Comparison of ENCODE assay signal across 22 mouse cellular contexts in the genomic region with DNA sequence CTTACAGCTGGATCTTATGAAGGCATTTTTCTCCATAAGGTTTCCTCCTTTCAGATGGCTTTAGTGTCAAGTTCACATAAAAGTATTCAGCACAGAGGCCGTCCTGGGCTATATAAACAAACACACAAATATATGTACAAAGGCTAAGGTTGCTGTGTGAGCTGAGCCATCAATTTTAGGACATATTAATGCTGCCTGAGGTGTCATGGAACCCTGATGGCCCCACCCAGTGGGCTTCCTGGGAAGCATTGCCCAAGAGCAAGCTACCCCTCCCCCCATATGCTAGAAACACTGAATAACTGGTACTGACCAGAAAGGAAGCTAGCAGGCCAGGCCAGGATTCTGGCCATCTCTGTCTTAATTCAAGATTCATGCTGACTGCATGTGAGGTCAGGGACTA. TPM values are rescaled to one million over a fixed set of nuclear protein-coding genes. Genes with fewer than 3 reads are reported as not detected.
DNase-seq lines count a peak whose midpoint lies in the region; ATAC-seq lines count a peak whose summit lies in the region.
"Had no signal": no experiment of that assay in that cellular context is flagged by ENCODE, and none has a peak within 500 bp of the region (broad histone marks: within the 10 kb centered on the region; RNA-seq: fewer than 3 reads in every experiment).

No protein-coding gene starts in this region.

- peak; percentile 24; the same call in 1 of the 2 replicates for ATAC-seq in kidney, embryonic 16.5 days (ENCODE audit: low FRiP score, low TSS enrichment)
- ATAC-seq in megakaryocyte progenitor cell, adult 5-6 weeks (replicated peaks; ENCODE audit: poor library complexity), result peak; percentile 25; the same call in 1 of the 2 replicates
- no peak for ATAC-seq in activated CD4-positive, CD25-positive, alpha-beta regulatory T cell, adult 4 months
- ATAC-seq: forebrain, embryonic 14.5 days had no signal

- intact Hi-C loops in heart, postnatal 14 days (cut with DNase I), result loop anchor here (5.0 kb wide), 1 partner anchor 46 kb away; no protein-coding TSS in a partner anchor

- peaks cover 7% of the 10 kb centered on the region for H3K4me1 ChIP-seq in kidney, embryonic 16.5 days (ENCODE audit: insufficient read depth, low read length)

- peak; percentile 74 for DNase-seq in heart, adult 11 months
- DNase-seq in heart, postnatal 14 days, result no peak
- no peak for DNase-seq in kidney, adult 11 months
- DNase-seq in testis, postnatal 10 days (ENCODE audit: low spot score), result peak; percentile 32
- DNase-seq in testis, postnatal 14 days (ENCODE audit: low spot score), result no peak
- DNase-seq: adrenal gland, postnatal 36 days; cerebellum, adult 2 months; cerebellum, postnatal 10 days; gastrocnemius, adult 2 months; gastrocnemius, postnatal 25 days; heart, adult 18-20 months had no signal

- H3K27me3 ChIP-seq in kidney, embryonic 16.5 days (ENCODE audit: insufficient read depth, low read length), result no peaks in the 10 kb centered on the region
- H3K27me3 ChIP-seq: CH12.LX; heart, embryonic 15.5 days; hindbrain, embryonic 15.5 days had no signal

- no peak overlapping the region for H3K27ac ChIP-seq in kidney, embryonic 16.5 days (ENCODE audit: low read length)
- H3K27ac ChIP-seq: embryonic facial prominence, embryonic 10.5 days; forebrain, embryonic 10.5 days; gastrocnemius, adult 2 months; heart, embryonic 15.5 days; hindbrain, embryonic 15.5 days had no signal

- H3K9me3 ChIP-seq in kidney, embryonic 16.5 days (ENCODE audit: low read length), result no peaks in the 10 kb centered on the region
- H3K9me3 ChIP-seq: embryonic facial prominence, embryonic 10.5 days; forebrain, embryonic 10.5 days; heart, embryonic 15.5 days; hindbrain, embryonic 15.5 days had no signal

- no peaks in the 10 kb centered on the region for H3K36me3 ChIP-seq in kidney, embryonic 16.5 days (ENCODE audit: insufficient read depth, low read length)
- H3K36me3 ChIP-seq: embryonic facial prominence, embryonic 10.5 days; forebrain, embryonic 10.5 days; heart, embryonic 15.5 days; hindbrain, embryonic 15.5 days had no signal

- no peak overlapping the region for H3K4me3 ChIP-seq in kidney, embryonic 16.5 days (ENCODE audit: low read length)
- H3K4me3 ChIP-seq: embryonic facial prominence, embryonic 10.5 days; erythroblast, embryonic 14.5 days; forebrain, embryonic 10.5 days; gastrocnemius, adult 2 months; heart, embryonic 15.5 days; hindbrain, embryonic 15.5 days had no signal

- no peak overlapping the region for H3K4me2 ChIP-seq in kidney, embryonic 16.5 days (replicated peaks; ENCODE audit: low read depth, low read length)
- H3K4me2 ChIP-seq: heart, embryonic 11.5 days; heart, embryonic 15.5 days; hindbrain, embryonic 15.5 days had no signal

- H3K9ac ChIP-seq in kidney, embryonic 16.5 days (replicated peaks; ENCODE audit: low read length), result no peak overlapping the region
- H3K9ac ChIP-seq: heart, embryonic 15.5 days; hindbrain, embryonic 15.5 days had no signal

- 61% methylated on average over 1 of the region's 1 CpGs for WGBS in kidney, embryonic 16.5 days

RNA-seq across cellular contexts. Expression of gene Odc1, which starts 56.4 kb away (rescaled TPM):
- 10 to 100 TPM; 50.6 to 59.0 TPM for total RNA-seq in heart, postnatal 14 days (2021)
- 217 and 223 TPM in 2 replicates for polyA plus RNA-seq in kidney, embryonic 16.5 days (2015; fragmentation: Nextera tagmentation; extraction: Ambion mirVana)
- total RNA-seq in megakaryocyte progenitor cell, adult 5-6 weeks (2015), result 241 TPM in 2 replicates
- 406 and 410 TPM in 2 replicates for total RNA-seq in megakaryocyte progenitor cell, adult 5-6 weeks (2017)
- 10 to 100 TPM; 19.1 to 21.2 TPM for polyA plus RNA-seq in activated CD4-positive, CD25-positive, alpha-beta regulatory T cell, adult 4 months (2017; shearing (Covaris generic))

Comparison
In these comparisons a context has a peak if more than half of its experiments do, and no peak if none do; other contexts are left out.
1. DNase-seq: peak in heart, adult 11 months (single experiment) and testis, postnatal 10 days (single experiment); none in heart, postnatal 14 days (0 of 2), kidney, adult 11 months (single experiment) and testis, postnatal 14 days (single experiment).
2. RNA of gene Odc1, which starts 56.4 kb away (total RNA-seq): 241 to 410 TPM in megakaryocyte progenitor cell, adult 5-6 weeks; 50.6 to 59.0 TPM in heart, postnatal 14 days; every median in the first group is over 4 times any median in the second.